Mouse (Mus musculus): ENCODE results near the gene Rere.

DNA sequence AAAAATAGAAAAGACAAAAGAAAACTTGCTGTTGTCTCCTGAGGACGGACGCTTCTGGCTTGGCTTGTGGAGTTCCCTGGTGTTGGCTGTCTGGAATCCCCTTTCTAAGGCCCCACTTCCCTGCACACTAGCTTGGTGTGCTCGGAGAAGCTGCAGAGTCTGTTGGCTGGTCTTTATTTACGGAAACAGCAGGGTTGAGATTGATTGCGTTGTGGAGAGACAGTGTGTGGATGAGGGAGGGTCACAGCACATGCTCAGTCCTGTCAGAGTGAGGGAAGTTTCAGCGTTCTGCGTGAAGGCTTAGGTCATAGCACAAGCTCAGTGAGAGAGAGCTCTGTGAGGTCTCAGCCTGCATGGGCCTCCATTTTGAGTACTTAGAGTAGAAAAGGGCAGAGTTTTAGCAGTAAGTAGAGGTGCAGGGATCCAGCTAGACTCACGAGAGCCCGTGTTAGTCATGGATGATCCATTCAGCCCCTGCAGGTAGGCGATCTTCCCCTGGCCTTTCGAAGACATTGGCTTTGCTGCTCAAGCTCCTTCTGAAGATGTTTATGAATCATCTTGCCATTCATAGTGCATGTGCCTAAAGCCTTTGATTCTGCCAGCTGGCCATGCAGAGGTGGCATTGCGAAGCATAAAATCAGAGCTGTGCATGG lies 206.8 kb downstream of the Rere start:
- TF ChIP-seq CTCF (conservative IDR thresholded peaks at IDR 0.05; ENCODE audit: insufficient read depth, insufficient read length, low read depth, low read length): no peak
- no peak for TF ChIP-seq POLR2A (IDR thresholded peaks at IDR 0.05; ENCODE audit: low read depth, low read length)
